Mouse (Mus musculus) testis, adult 2 months (tissue): Measurements from ENCODE around the gene Olfr307. TPM values are rescaled to one million over a fixed set of nuclear protein-coding genes. Genes with fewer than 3 reads are reported as not detected.
"Not testable (repeated sequence)": the region's sequence is repeated elsewhere in the genome, so short reads cannot be mapped to it uniquely, and the experiment has no call there.

Experiments used
- H3K27ac ChIP-seq: fragments of 200-500 bp; 2 replicates; pipeline ENCODE4 v1.5.1; 2012; ENCODE audit warnings: low read depth, low read length; ENCODE audit not compliant: control insufficient read depth, insufficient read depth
- H3K27me3 ChIP-seq: fragments of 200-500 bp; 2 replicates; pipeline ENCODE4 v1.6.1; 2012; ENCODE audit warnings: mild to moderate bottlenecking, low read length, moderate library complexity; ENCODE audit not compliant: control insufficient read depth, insufficient read depth
- H3K36me3 ChIP-seq: fragments of 200-500 bp; 2 replicates; pipeline ENCODE4 v1.6.1; 2012; ENCODE audit warnings: mild to moderate bottlenecking, low read length; ENCODE audit not compliant: control insufficient read depth, insufficient read depth
- H3K4me1 ChIP-seq: fragments of 200-500 bp; 2 replicates; pipeline ENCODE4 v1.6.1; 2012; ENCODE audit warnings: low read length; ENCODE audit not compliant: control insufficient read depth, insufficient read depth
- H3K4me3 ChIP-seq: fragments of 200-500 bp; 2 replicates; pipeline ENCODE4 v1.5.1; 2012; ENCODE audit warnings: low read depth, mild to moderate bottlenecking, low read length, moderate library complexity, mixed read lengths; ENCODE audit not compliant: control insufficient read depth
- CTCF ChIP-seq: fragments of 200-500 bp; IDR thresholded peaks from 2 replicates; pipeline ENCODE4 v1.5.1; 2012; ENCODE audit warnings: low read depth, mild to moderate bottlenecking, inconsistent platforms, low read length, moderate library complexity; ENCODE audit not compliant: control insufficient read depth, insufficient read depth, insufficient replicate concordance
- POLR2A ChIP-seq: fragments of 200-500 bp; IDR thresholded peaks from 2 replicates; pipeline ENCODE4 v1.6.1; 2012; ENCODE audit warnings: low read depth, mild to moderate bottlenecking, inconsistent platforms, low read length, moderate library complexity; ENCODE audit not compliant: control insufficient read depth
- polyA plus RNA-seq: library from polyadenylated mRNA; depleted of rRNA; stranded (reverse); fragments of >200 nt; gene quantifications from 2 replicates; pipeline ENCODE4 v1.2.3, GENCODE M21; 2012; rRNA removed

The Olfr307 gene
- polyA plus RNA-seq: 0.07 and 0.21 TPM in 2 replicates

DNA sequence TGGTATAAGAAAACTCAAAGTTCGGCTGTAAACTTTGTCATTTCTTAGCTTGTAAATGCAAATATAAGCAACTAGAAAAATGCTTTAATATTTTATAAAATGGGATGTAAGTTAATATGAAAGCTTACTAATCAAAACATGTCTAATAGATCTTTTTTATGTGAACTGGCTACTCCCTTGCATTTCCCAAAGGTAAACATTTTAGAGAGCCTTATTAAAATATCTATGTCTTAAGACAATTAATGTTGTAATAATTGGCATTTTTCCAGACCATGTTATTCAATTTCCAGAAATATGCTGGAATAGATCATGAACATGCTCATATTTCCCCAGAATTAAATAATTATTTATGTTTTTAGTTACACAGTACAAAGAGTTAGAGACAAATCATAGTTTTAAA is at the start of gene Olfr307:
Gene Olfr307, minus strand, starts transcription at position 101 of the 400 bp plus-strand sequence.
- no peak within 1 kb of the TSS for H3K27ac ChIP-seq
- TF ChIP-seq POLR2A (no peak), CTCF (no peak)
- no peak within 1 kb of the TSS for H3K4me3 ChIP-seq
- H3K4me1 ChIP-seq: no peaks in the 10 kb centered on the region
- H3K36me3 ChIP-seq: no peaks in the 10 kb centered on the region
- no peaks in the 10 kb centered on the region for H3K27me3 ChIP-seq

- Histone ChIP-seq H3K4me3 (no peak within 1 kb of the TSS), H3K36me3 (no peaks in the 10 kb centered on the region), H3K27me3 (no peaks in the 10 kb centered on the region), H3K4me1 (no peaks in the 10 kb centered on the region), H3K27ac (no peak within 1 kb of the TSS)
- TF ChIP-seq CTCF (no peak), POLR2A (no peak)
Observed at GRCm38 (mm10) chr7:86386558-86386957, 49.2 kb upstream of the Olfr307 start, which contains the start of gene Olfr304. Gene Olfr304 (minus strand): TSS chr7:86386658.

DNA sequence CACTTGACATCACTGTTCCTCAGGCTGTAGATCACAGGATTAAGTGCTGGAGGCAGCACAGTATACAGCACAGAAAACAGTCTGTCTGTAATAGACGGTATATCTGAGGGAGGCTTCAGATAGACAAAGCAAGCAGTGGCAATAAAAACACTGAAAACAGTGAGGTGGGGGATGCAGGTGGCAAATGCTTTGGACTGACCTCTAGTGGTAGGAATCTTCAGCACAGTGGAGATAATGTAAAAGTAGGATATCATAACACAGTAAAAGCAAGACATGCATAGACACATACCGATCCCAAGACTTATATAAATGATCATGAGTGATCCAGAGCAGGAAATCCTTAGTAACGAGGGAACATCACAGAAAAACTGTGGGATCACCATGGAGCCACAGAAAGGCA is 48.4 kb upstream of the Olfr307 start:
- TF ChIP-seq CTCF: no peak
- no peak for TF ChIP-seq POLR2A
- H3K27ac ChIP-seq: no peak overlapping the region
- no peak overlapping the region for H3K4me3 ChIP-seq
- no peaks in the 10 kb centered on the region for H3K27me3 ChIP-seq
- H3K36me3 ChIP-seq: no peaks in the 10 kb centered on the region
- H3K4me1 ChIP-seq: no peaks in the 10 kb centered on the region

GRCm38 (mm10) chr7:86366828-86367227 is 29.4 kb upstream of the Olfr307 start, which contains the start of gene Olfr305:
Gene Olfr305 (minus strand): TSS chr7:86366928.
- Histone ChIP-seq H3K36me3 (no peaks in the 10 kb centered on the region), H3K27ac (no peak within 1 kb of the TSS), H3K27me3 (no peaks in the 10 kb centered on the region), H3K4me3 (no peak within 1 kb of the TSS), H3K4me1 (no peaks in the 10 kb centered on the region)
- TF ChIP-seq POLR2A (no peak), CTCF (no peak)

DNA sequence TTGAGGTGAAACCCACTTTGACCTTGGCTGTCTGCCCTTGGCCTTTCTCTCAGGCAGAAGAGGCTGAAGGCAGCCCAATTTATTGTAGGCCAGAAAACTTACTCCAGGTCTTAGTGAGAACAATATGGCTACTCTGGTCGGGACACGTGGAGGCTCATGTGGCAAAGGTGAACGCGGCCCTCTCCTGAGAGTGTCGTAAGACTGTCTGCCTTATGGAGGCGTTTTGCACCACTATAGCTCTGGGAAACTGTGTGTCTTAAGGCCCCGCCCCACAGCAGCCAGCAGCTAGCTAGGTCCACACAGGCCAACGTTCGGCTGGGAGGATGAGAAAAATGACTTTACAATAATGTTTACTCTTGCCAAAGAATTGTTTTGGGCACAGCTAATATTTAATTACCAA is 8.9 kb upstream of the Olfr307 start:
- not testable (repeated sequence) for H3K36me3 ChIP-seq, H3K27me3 ChIP-seq, H3K27ac ChIP-seq, H3K4me3 ChIP-seq, H3K4me1 ChIP-seq

DNA sequence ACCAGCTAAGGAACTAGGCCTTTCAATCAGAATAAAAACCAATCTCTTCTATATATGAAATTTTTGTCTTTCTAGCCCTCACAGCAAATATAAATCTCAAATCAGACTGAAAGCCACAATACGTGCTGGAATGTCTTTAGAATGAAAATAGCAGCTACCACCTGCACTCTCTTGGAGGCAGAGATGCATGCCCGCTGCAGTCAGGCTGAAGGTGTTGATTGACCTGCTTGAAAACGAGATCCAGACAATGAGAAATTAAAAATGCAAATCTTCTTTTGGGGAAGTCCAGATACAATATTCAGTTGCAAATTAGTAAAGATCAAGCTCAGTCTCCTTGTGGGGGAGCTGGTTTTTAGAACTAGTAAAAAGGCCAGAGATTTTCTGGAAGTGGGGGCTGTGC is 6.9 kb upstream of the Olfr307 start:
- TF ChIP-seq POLR2A (no peak), CTCF (no peak)
- no peaks in the 10 kb centered on the region for H3K36me3 ChIP-seq
- no peaks in the 10 kb centered on the region for H3K4me1 ChIP-seq
- no peak overlapping the region for H3K4me3 ChIP-seq
- H3K27me3 ChIP-seq: no peaks in the 10 kb centered on the region
- H3K27ac ChIP-seq: no peak overlapping the region

GRCm38 (mm10) chr7:86342881-86343565 is 5.6 kb upstream of the Olfr307 start:
- TF ChIP-seq CTCF: no peak
- TF ChIP-seq POLR2A: no peak
- H3K4me1 ChIP-seq: no peaks in the 10 kb centered on the region
- H3K36me3 ChIP-seq: no peaks in the 10 kb centered on the region
- H3K27ac ChIP-seq: no peak overlapping the region
- H3K27me3 ChIP-seq: no peaks in the 10 kb centered on the region
- no peak overlapping the region for H3K4me3 ChIP-seq
